In the genomic region with DNA sequence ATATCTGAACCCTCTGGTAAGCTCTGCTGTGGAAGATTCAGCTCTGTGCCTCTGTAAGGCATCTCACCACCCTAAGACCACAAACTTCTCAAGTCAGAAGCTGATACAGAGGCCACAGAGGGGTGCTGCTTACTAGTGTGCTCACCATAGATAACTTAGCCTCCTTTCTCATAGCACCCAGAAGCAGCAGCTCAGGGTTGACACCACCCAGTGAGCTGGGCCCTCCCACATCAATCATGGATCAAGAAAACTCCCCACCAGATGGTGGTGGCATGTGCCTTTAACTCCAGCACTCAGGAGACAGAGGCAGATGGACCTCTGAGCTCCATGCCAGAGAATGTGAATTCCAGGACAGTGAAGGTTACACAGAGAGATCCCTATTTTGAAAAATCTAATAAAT, we compare ENCODE assay signal across 8 mouse cellular contexts. TPM values are rescaled to one million over a fixed set of nuclear protein-coding genes. Genes with fewer than 3 reads are reported as not detected.
DNase-seq lines count a peak whose midpoint lies in the region; ATAC-seq and TF ChIP-seq lines count a peak whose summit lies in the region.
"Not testable (repeated sequence)": the region's sequence is repeated elsewhere in the genome, so short reads cannot be mapped to it uniquely, and the experiment has no call there.

No protein-coding gene starts in this region.

- peaks cover 1 to 18% of the 10 kb centered on the region in 2 experiments for H3K4me1 ChIP-seq in MEL (ENCODE audit: control insufficient read depth in 1 of 2, insufficient read depth in 2 of 2, low read length in 2 of 2)
- not testable (repeated sequence) for H3K4me1 ChIP-seq in intestine, embryonic 15.5 days (replicated peaks); liver, postnatal 0 days (ENCODE audit: insufficient read depth)
- H3K4me1 ChIP-seq in liver, embryonic 12.5 days = peaks cover 30% of the 10 kb centered on the region

- not testable (repeated sequence) for H3K9me3 ChIP-seq in MEL (replicated peaks; ENCODE audit: insufficient read depth, low read length); intestine, embryonic 15.5 days; liver, embryonic 12.5 days (replicated peaks); liver, postnatal 0 days (ENCODE audit: low read length)

- not testable (repeated sequence) for H3K4me3 ChIP-seq in MEL (ENCODE audit: control insufficient read depth in 1 of 2, insufficient read depth in 1 of 2, low read depth in 2 of 2, low read length in 2 of 2); intestine, embryonic 15.5 days (replicated peaks); liver, embryonic 12.5 days; liver, postnatal 0 days (ENCODE audit: low read depth, low read length)

- not testable (repeated sequence) for TF ChIP-seq CTCF in MEL (IDR thresholded peaks at IDR 0.05 in 2 of 3, conservative IDR thresholded peaks at IDR 0.05 in 1 of 3; ENCODE audit: control insufficient read depth in 1 of 3, insufficient read depth in 1 of 3, low read depth in 2 of 3, low read length in 3 of 3, poor library complexity in 1 of 3, severe bottlenecking in 1 of 3); liver, postnatal 0 days (IDR thresholded peaks at IDR 0.05; ENCODE audit: low read depth)

- H3K4me2 ChIP-seq in intestine, embryonic 15.5 days (replicated peaks); liver, postnatal 0 days (ENCODE audit: low read depth, low read length): not testable (repeated sequence)
- H3K4me2 ChIP-seq in liver, embryonic 12.5 days = peak overlapping the region; percentile 41

- not testable (repeated sequence) for H3K27me3 ChIP-seq in MEL (ENCODE audit: control insufficient read depth in 1 of 2, insufficient read depth in 2 of 2, low read length in 2 of 2); intestine, embryonic 15.5 days (replicated peaks); liver, embryonic 12.5 days (replicated peaks); liver, postnatal 0 days (ENCODE audit: insufficient read depth, low read length)

- not testable (repeated sequence) for TF ChIP-seq POLR2A in MEL (IDR thresholded peaks at IDR 0.05; ENCODE audit: control insufficient read depth in 1 of 2, insufficient read depth in 1 of 2, low read depth in 1 of 2, low read length in 2 of 2, poor library complexity in 1 of 2)

- peak; percentile 51 for DNase-seq in MEL (ENCODE audit: low read depth, low spot score)
- peak; percentile 48 for DNase-seq in cerebellum, adult 11-12 months
- peak; percentile 55 for DNase-seq in cerebellum, adult 9-11 months
- DNase-seq in liver, postnatal 0 days = not testable (repeated sequence)

- peaks cover 0 to 21% of the 10 kb centered on the region in 2 experiments; a peak in 2 of 4 replicates for H3K36me3 ChIP-seq in MEL (ENCODE audit: control insufficient read depth in 1 of 2, insufficient read depth in 2 of 2, low read length in 2 of 2)
- not testable (repeated sequence) for H3K36me3 ChIP-seq in intestine, embryonic 15.5 days; liver, embryonic 12.5 days; liver, postnatal 0 days (replicated peaks; ENCODE audit: insufficient read depth, low read length)

- H3K9ac ChIP-seq in MEL (ENCODE audit: control insufficient read depth, low read depth, low read length, poor library complexity, severe bottlenecking); intestine, embryonic 15.5 days; liver, embryonic 12.5 days; liver, postnatal 0 days (replicated peaks): not testable (repeated sequence)

- ATAC-seq in common myeloid progenitor, adult 5-6 weeks (replicated peaks; ENCODE audit: low read depth, poor library complexity, severe bottlenecking) = peak; percentile 67
- ATAC-seq in intestine, embryonic 15.5 days = peak; percentile 51; the same call in 1 of the 2 replicates
- peak; percentile 100 for ATAC-seq in liver, embryonic 12.5 days
- peak; percentile 97 for ATAC-seq in liver, postnatal 0 days
- ATAC-seq in monocyte, adult 5-6 weeks (replicated peaks; ENCODE audit: insufficient number of reproducible peaks, low FRiP score, low TSS enrichment, poor library complexity, severe bottlenecking) = 0 out of 2 replicates have a peak, but pooled peaks have one; percentile 11

- not testable (repeated sequence) for H3K79me2 ChIP-seq in MEL (ENCODE audit: control insufficient read depth, insufficient read depth, low read length, poor library complexity)

- not testable (repeated sequence) for TF ChIP-seq EP300 in MEL (IDR thresholded peaks at IDR 0.05; ENCODE audit: low read depth in 1 of 2, low read length in 2 of 2); liver, postnatal 0 days (IDR thresholded peaks at IDR 0.05; ENCODE audit: low read depth)

- not testable (repeated sequence) for TF ChIP-seq RAD21 in MEL (IDR thresholded peaks at IDR 0.05; ENCODE audit: low read depth, low read length)

- not testable (repeated sequence) for H3K27ac ChIP-seq in MEL (ENCODE audit: control insufficient read depth, low read depth, low read length); intestine, embryonic 15.5 days; liver, postnatal 0 days (ENCODE audit: low read depth)
- H3K27ac ChIP-seq in liver, embryonic 12.5 days = peak overlapping the region; percentile 86

TF ChIP-seq in MEL, 35 proteins besides CTCF, POLR2A, EP300 and RAD21:
- 0 out of 2 replicates have a peak, but pooled peaks have one; percentile 13 for TF ChIP-seq TAL1 (IDR thresholded peaks at IDR 0.05; ENCODE audit: low read length)
- TF ChIP-seq TCF12 (IDR thresholded peaks at IDR 0.05; ENCODE audit: low read depth, low read length) = 0 out of 2 replicates have a peak, but pooled peaks have one; percentile 12

RNA-seq across cellular contexts. Expression of a gene that starts 23.0 kb away (rescaled TPM):
- total RNA-seq in MEL (2012; rRNA removed) = 31.8 and 41.3 TPM in 2 replicates
- 10 to 100 TPM in 1 of 2 experiments, not detected in 1; 22.1 TPM for polyA plus RNA-seq in MEL (2012; ENCODE audit: insufficient read depth in 1 of 2, insufficient read length in 2 of 2, low read depth in 1 of 2, low replicate concordance in 2 of 2, missing spikeins in 1 of 2)
- 35.6 and 39.3 TPM in 2 replicates for total RNA-seq in common myeloid progenitor, adult 5-6 weeks (2017)
- 13.0 and 13.7 TPM in 2 replicates for polyA plus RNA-seq in intestine, embryonic 15.5 days (2015; fragmentation: Nextera tagmentation; extraction: Ambion mirVana)
- polyA plus RNA-seq in liver, embryonic 12.5 days (2016; fragmentation: Nextera tagmentation; extraction: Ambion mirVana) = 20.4 and 21.2 TPM in 2 replicates
- 4.4 and 5.9 TPM in 2 replicates for polyA plus RNA-seq in liver, postnatal 0 days (2015; fragmentation: Nextera tagmentation; extraction: Ambion mirVana)
- 13.3 to 23.0 TPM (median 16.0 TPM) in 3 replicates for total RNA-seq in monocyte, adult 5-6 weeks (2017)

RNA-seq across cellular contexts. Expression of a gene that starts 35.0 kb away (rescaled TPM):
- total RNA-seq in MEL (2012; rRNA removed) = 45.9 and 75.9 TPM in 2 replicates
- polyA plus RNA-seq in MEL (2012; ENCODE audit: insufficient read depth in 1 of 2, insufficient read length in 2 of 2, low read depth in 1 of 2, low replicate concordance in 2 of 2, missing spikeins in 1 of 2) = 10 to 100 TPM in 1 of 2 experiments, not detected in 1; 92.2 TPM
- total RNA-seq in common myeloid progenitor, adult 5-6 weeks (2017) = 55.0 and 80.2 TPM in 2 replicates
- 144 and 164 TPM in 2 replicates for polyA plus RNA-seq in intestine, embryonic 15.5 days (2015; fragmentation: Nextera tagmentation; extraction: Ambion mirVana)
- polyA plus RNA-seq in liver, embryonic 12.5 days (2016; fragmentation: Nextera tagmentation; extraction: Ambion mirVana) = 129 and 134 TPM in 2 replicates
- polyA plus RNA-seq in liver, postnatal 0 days (2015; fragmentation: Nextera tagmentation; extraction: Ambion mirVana) = 451 and 487 TPM in 2 replicates
- total RNA-seq in monocyte, adult 5-6 weeks (2017) = 312 to 507 TPM (median 480 TPM) in 3 replicates

RNA-seq across cellular contexts. Expression of a gene that starts 59.4 kb away (rescaled TPM):
- total RNA-seq in MEL (2012; rRNA removed) = 9.6 and 11.0 TPM in 2 replicates
- polyA plus RNA-seq in MEL (2012; ENCODE audit: insufficient read depth in 1 of 2, insufficient read length in 2 of 2, low read depth in 1 of 2, low replicate concordance in 2 of 2, missing spikeins in 1 of 2) = 100 to 1,000 TPM in 1 of 2 experiments, 10 to 100 TPM in 1; 68.7 to 182 TPM
- total RNA-seq in common myeloid progenitor, adult 5-6 weeks (2017) = 13.5 and 14.3 TPM in 2 replicates
- 64.0 and 69.8 TPM in 2 replicates for polyA plus RNA-seq in intestine, embryonic 15.5 days (2015; fragmentation: Nextera tagmentation; extraction: Ambion mirVana)
- polyA plus RNA-seq in liver, embryonic 12.5 days (2016; fragmentation: Nextera tagmentation; extraction: Ambion mirVana) = 29.6 and 30.7 TPM in 2 replicates
- polyA plus RNA-seq in liver, postnatal 0 days (2015; fragmentation: Nextera tagmentation; extraction: Ambion mirVana) = 29.3 and 36.4 TPM in 2 replicates
- 11.9 to 24.3 TPM (median 18.4 TPM) in 3 replicates for total RNA-seq in monocyte, adult 5-6 weeks (2017)

Comparison
In these comparisons a context has a peak if more than half of its experiments do, and no peak if none do; other contexts are left out.
1. ATAC-seq: peak in every context shown above with its lines; median percentile 100 in liver, embryonic 12.5 days; 97 in liver, postnatal 0 days; 67 in common myeloid progenitor, adult 5-6 weeks; 51 in intestine, embryonic 15.5 days; 11 in monocyte, adult 5-6 weeks.